Mouse (Mus musculus) midbrain, embryonic 10.5 days (tissue): ENCODE results near the gene Mapk12. TPM values are rescaled to one million over a fixed set of nuclear protein-coding genes. Genes with fewer than 3 reads are reported as not detected.

Experiments
- DNase-seq: peaks from one replicate; pipeline ENCODE4 v3.0.0-alpha.2; 2017; ENCODE audit warnings: low spot score
- H3K27ac ChIP-seq: fragments of 300-500 bp; sonication (generic); replicated peaks from 2 replicates; pipeline ENCODE4 v1.5.1; 2016; ENCODE audit warnings: mild to moderate bottlenecking
- H3K27me3 ChIP-seq: fragments of 300-500 bp; sonication (generic); 2 replicates; pipeline ENCODE4 v1.6.1; 2016; ENCODE audit warnings: low read depth, mild to moderate bottlenecking; ENCODE audit not compliant: poor library complexity, severe bottlenecking
- H3K36me3 ChIP-seq: fragments of 300-500 bp; sonication (generic); 2 replicates; pipeline ENCODE4 v1.6.1; 2016; ENCODE audit warnings: mild to moderate bottlenecking, moderate library complexity
- H3K4me1 ChIP-seq: fragments of 300-500 bp; sonication (generic); 2 replicates; pipeline ENCODE4 v1.6.1; 2016
- H3K4me3 ChIP-seq: fragments of 300-500 bp; sonication (generic); 2 replicates; pipeline ENCODE4 v1.5.1; 2016; ENCODE audit warnings: mild to moderate bottlenecking, moderate library complexity
- H3K9me3 ChIP-seq: fragments of 300-500 bp; sonication (generic); replicated peaks from 2 replicates; pipeline ENCODE4 v1.6.1; 2016; ENCODE audit warnings: mild to moderate bottlenecking
- WGBS: fragments of 180-500 bp; shearing (Covaris S2); methylation state at CpG from one replicate; pipeline ENCODE4 v1.1.7; 2016; 5-methylcytosine and 5-hydroxymethylcytosine counted together
- polyA plus RNA-seq: library from polyadenylated mRNA; unstranded; fragments of >200 nt; fragmentation: Nextera tagmentation; extraction: Ambion mirVana; gene quantifications from 2 replicates; pipeline ENCODE4 v1.2.1, GENCODE M21; 2016

Mapk12 gene
- polyA plus RNA-seq, 1 experiment from 2014 or later: 36.7 TPM

GRCm38 (mm10) chr15:89128382-89129350, 11.8 kb downstream of the Mapk12 start, which contains the start of gene Hdac10:
Gene Hdac10 (minus strand): TSS chr15:89128700.
- 2% methylated on average over 36 of the region's 36 CpGs for WGBS
- Histone ChIP-seq H3K27me3 (no peaks in the 10 kb centered on the region), H3K4me3 (peak within 1 kb of the TSS; percentile 59), H3K27ac (peak within 1 kb of the TSS; percentile 84), H3K4me1 (peaks cover 25% of the 10 kb centered on the region), H3K36me3 (peaks cover 56% of the 10 kb centered on the region), H3K9me3 (no peaks in the 10 kb centered on the region)
- DNase-seq: peak; percentile 86

- H3K36me3 ChIP-seq: peaks cover 46% of the 10 kb centered on the region
- no peaks in the 10 kb centered on the region for H3K9me3 ChIP-seq
- no peaks in the 10 kb centered on the region for H3K27me3 ChIP-seq
- DNase-seq: no peak
- WGBS: 92% methylated on average over 8 of the region's 8 CpGs
- no peak overlapping the region; the same call in 1 of the 2 replicates for H3K27ac ChIP-seq
- H3K4me3 ChIP-seq: peak overlapping the region; percentile 59
- peaks cover 34% of the 10 kb centered on the region for H3K4me1 ChIP-seq
Measured at GRCm38 (mm10) chr15:89127364-89127940, 13.1 kb downstream of the Mapk12 start.

GRCm38 (mm10) chr15:89126622-89127021, 13.9 kb downstream of the Mapk12 start:
- peaks cover 42% of the 10 kb centered on the region for H3K4me1 ChIP-seq
- peaks cover 38% of the 10 kb centered on the region for H3K36me3 ChIP-seq
- no peaks in the 10 kb centered on the region for H3K27me3 ChIP-seq
- H3K27ac ChIP-seq: no peak overlapping the region
- no peaks in the 10 kb centered on the region for H3K9me3 ChIP-seq
- no peak overlapping the region for H3K4me3 ChIP-seq
- 88% methylated on average over 8 of the region's 8 CpGs for WGBS
- no peak for DNase-seq

GRCm38 (mm10) chr15:89125351-89125750, 15.2 kb downstream of the Mapk12 start:
- Histone ChIP-seq H3K9me3 (no peaks in the 10 kb centered on the region), H3K4me3 (no peak overlapping the region), H3K27ac (no peak overlapping the region), H3K27me3 (no peaks in the 10 kb centered on the region), H3K4me1 (peaks cover 55% of the 10 kb centered on the region), H3K36me3 (peaks cover 31% of the 10 kb centered on the region)
- 92% methylated on average over 9 of the region's 9 CpGs for WGBS
- DNase-seq: no peak

- no peak overlapping the region for H3K27ac ChIP-seq
- no peak for DNase-seq
- no peaks in the 10 kb centered on the region for H3K27me3 ChIP-seq
- H3K36me3 ChIP-seq: peaks cover 33% of the 10 kb centered on the region
- no peak overlapping the region; the same call in 1 of the 2 replicates for H3K4me3 ChIP-seq
- peaks cover 65% of the 10 kb centered on the region for H3K4me1 ChIP-seq
- H3K9me3 ChIP-seq: no peaks in the 10 kb centered on the region
- 95% methylated on average over 3 of the region's 3 CpGs for WGBS
Measured at GRCm38 (mm10) chr15:89124312-89124711, 16.2 kb downstream of the Mapk12 start.

GRCm38 (mm10) chr15:89123595-89123994, 16.9 kb downstream of the Mapk12 start:
- peaks cover 59% of the 10 kb centered on the region for H3K4me1 ChIP-seq
- peak; percentile 35 for DNase-seq

GRCm38 (mm10) chr15:89122649-89123366, 17.7 kb downstream of the Mapk12 start, which contains the start of gene Tubgcp6:
Gene Tubgcp6 (minus strand): TSS chr15:89123112.
- Histone ChIP-seq H3K9me3 (no peaks in the 10 kb centered on the region), H3K27me3 (no peaks in the 10 kb centered on the region), H3K36me3 (peaks cover 48% of the 10 kb centered on the region), H3K4me1 (peaks cover 54% of the 10 kb centered on the region), H3K27ac (peak within 1 kb of the TSS; percentile 87), H3K4me3 (peak within 1 kb of the TSS; percentile 94)
- DNase-seq: peak; percentile 93
- WGBS: under 1% methylated on average over 47 of the region's 47 CpGs

More at GRCm38 (mm10) chr15:89123595-89123994, 16.9 kb downstream of the Mapk12 start:
- WGBS: 38% methylated on average over 11 of the region's 11 CpGs
- no peaks in the 10 kb centered on the region for H3K27me3 ChIP-seq
- peak overlapping the region; percentile 94 for H3K4me3 ChIP-seq
- H3K27ac ChIP-seq: peak overlapping the region; percentile 87
- H3K36me3 ChIP-seq: peaks cover 40% of the 10 kb centered on the region
- no peaks in the 10 kb centered on the region for H3K9me3 ChIP-seq

- Histone ChIP-seq H3K27ac (no peak overlapping the region), H3K9me3 (no peaks in the 10 kb centered on the region), H3K4me1 (peaks cover 33% of the 10 kb centered on the region), H3K27me3 (no peaks in the 10 kb centered on the region), H3K36me3 (peaks cover 79% of the 10 kb centered on the region), H3K4me3 (no peak overlapping the region)
- DNase-seq: no peak
Measured at GRCm38 (mm10) chr15:89118007-89118406, 22.5 kb downstream of the Mapk12 start.

GRCm38 (mm10) chr15:89110147-89110546, 30.4 kb downstream of the Mapk12 start:
- Histone ChIP-seq H3K27ac (no peak overlapping the region), H3K9me3 (no peaks in the 10 kb centered on the region), H3K36me3 (peaks cover 99% of the 10 kb centered on the region), H3K4me3 (no peak overlapping the region), H3K27me3 (no peaks in the 10 kb centered on the region), H3K4me1 (no peaks in the 10 kb centered on the region)
- no peak for DNase-seq
- 89% methylated on average over 9 of the region's 9 CpGs for WGBS

- Histone ChIP-seq H3K4me1 (peaks cover 9% of the 10 kb centered on the region), H3K27me3 (no peaks in the 10 kb centered on the region), H3K27ac (no peak overlapping the region), H3K9me3 (no peaks in the 10 kb centered on the region), H3K36me3 (peaks cover 100% of the 10 kb centered on the region), H3K4me3 (no peak overlapping the region)
- 93% methylated on average over 1 of the region's 1 CpGs for WGBS
- no peak for DNase-seq
Measured at GRCm38 (mm10) chr15:89106976-89107375, 33.5 kb downstream of the Mapk12 start.

GRCm38 (mm10) chr15:89106073-89106472, 34.4 kb downstream of the Mapk12 start:
- Histone ChIP-seq H3K9me3 (no peaks in the 10 kb centered on the region), H3K27me3 (no peaks in the 10 kb centered on the region), H3K36me3 (peaks cover 100% of the 10 kb centered on the region), H3K27ac (no peak overlapping the region), H3K4me1 (peaks cover 11% of the 10 kb centered on the region), H3K4me3 (no peak overlapping the region)
- 91% methylated on average over 13 of the region's 13 CpGs for WGBS
- no peak for DNase-seq

- DNase-seq: no peak
- Histone ChIP-seq H3K27ac (no peak overlapping the region), H3K27me3 (no peaks in the 10 kb centered on the region), H3K36me3 (peaks cover 100% of the 10 kb centered on the region), H3K4me3 (no peak overlapping the region), H3K9me3 (no peaks in the 10 kb centered on the region), H3K4me1 (peaks cover 11% of the 10 kb centered on the region)
- 97% methylated on average over 8 of the region's 8 CpGs for WGBS
Measured at GRCm38 (mm10) chr15:89104425-89104824, 36.1 kb downstream of the Mapk12 start.
